Mouse (Mus musculus): Measurements from ENCODE around the gene Gm44579. TPM values are rescaled to one million over a fixed set of nuclear protein-coding genes. Genes with fewer than 3 reads are reported as not detected.

Gm44579 gene
- total RNA-seq, 2 experiments from 2014 or later = not detected

Other genes starting within 250 kb of the Gm44579 start
- under 1 TPM in 1 of 2 experiments, not detected in 1; 0.36 TPM for gene Col2a1, start 216.3 kb downstream of the Gm44579 start, total RNA-seq (2021)
- gene Pfkm, start 128.4 kb downstream of the Gm44579 start, total RNA-seq (2021) = 1,000 to 10,000 TPM in 1 of 2 experiments, 100 to 1,000 TPM in 1; 867 to 1,020 TPM
- gene Senp1, start 127.2 kb downstream of the Gm44579 start, total RNA-seq (2021) = 1 to 10 TPM; 8.5 to 9.5 TPM
- gene Asb8, start 55.4 kb downstream of the Gm44579 start, total RNA-seq (2021) = 100 to 1,000 TPM; 107 to 122 TPM
- gene Ccdc184, start 53.8 kb downstream of the Gm44579 start, total RNA-seq (2021) = under 1 TPM; 0.39 to 0.50 TPM
- not detected for gene Olfr288, start 25.4 kb downstream of the Gm44579 start, total RNA-seq (2021)
- not detected for gene Olfr287, start 79 bp upstream of the Gm44579 start, total RNA-seq (2021)
- gene Olfr286, start 13.5 kb upstream of the Gm44579 start, total RNA-seq (2021) = not detected
- not detected for gene H1fnt, start 36.3 kb upstream of the Gm44579 start, total RNA-seq (2021)
- 1 to 10 TPM; 5.7 to 5.8 TPM for gene Zfp641, start 75.2 kb upstream of the Gm44579 start, total RNA-seq (2021)
- not detected for gene Olfr285, start 96.4 kb upstream of the Gm44579 start, total RNA-seq (2021)
- not detected for gene Olfr284, start 120.0 kb upstream of the Gm44579 start, total RNA-seq (2021)
- gene Olfr283, start 160.0 kb upstream of the Gm44579 start, total RNA-seq (2021) = not detected
- gene Olfr282, start 210.2 kb upstream of the Gm44579 start, total RNA-seq (2021) = not detected
- gene Olfr281, start 231.6 kb upstream of the Gm44579 start, total RNA-seq (2021) = not detected
- not detected for gene OR5BS1P, start 248.9 kb upstream of the Gm44579 start, total RNA-seq (2021)

All from heart, adult 18-20 months (tissue).